Mouse (Mus musculus): ENCODE measurements at regions not wholly inside any gene's neighbourhood (a gene's known extent, or its start where the extent isn't known, plus 50 kb on each side); places are given as distances from the start of the nearest gene placed in this dataset.

- no peak overlapping the region for H3K27ac ChIP-seq
- no peaks in the 10 kb centered on the region for H3K36me3 ChIP-seq (ENCODE audit: insufficient read depth, low read length)
- H3K9me3 ChIP-seq (replicated peaks; ENCODE audit: low read length): no peaks in the 10 kb centered on the region
- no peak overlapping the region for H3K9ac ChIP-seq (ENCODE audit: low read depth, low read length)
- H3K4me1 ChIP-seq (replicated peaks; ENCODE audit: insufficient read depth, low read length): 0 out of 2 replicates have a peak, but pooled peaks cover 2% of the 10 kb centered on the region
- WGBS: 77% methylated on average over 4 of the region's 4 CpGs
- TF ChIP-seq CTCF (IDR thresholded peaks at IDR 0.05; ENCODE audit: low read depth): no peak
- ATAC-seq (replicated peaks; ENCODE audit: low FRiP score, low read depth): no peak
- H3K4me3 ChIP-seq (replicated peaks; ENCODE audit: low read depth, low read length): no peak overlapping the region
- DNase-seq (ENCODE audit: low spot score): no peak
- no peaks in the 10 kb centered on the region for H3K27me3 ChIP-seq (ENCODE audit: insufficient read depth, low read length)
- no peak overlapping the region for H3K4me2 ChIP-seq (ENCODE audit: low read length)
These were observed 168.9 kb upstream of the Nfe2l3 start for GRCm38 (mm10) chr6:51263595-51263994.

- no peaks in the 10 kb centered on the region for H3K27me3 ChIP-seq (ENCODE audit: insufficient read depth, low read length)
- ATAC-seq (replicated peaks; ENCODE audit: low FRiP score, low read depth): no peak
- DNase-seq (ENCODE audit: low spot score): no peak
- no peak overlapping the region for H3K9ac ChIP-seq (ENCODE audit: low read depth, low read length)
- no peak for TF ChIP-seq CTCF (IDR thresholded peaks at IDR 0.05; ENCODE audit: low read depth)
- H3K27ac ChIP-seq: no peak overlapping the region
- no peak overlapping the region for H3K4me3 ChIP-seq (replicated peaks; ENCODE audit: low read depth, low read length)
- H3K4me2 ChIP-seq (ENCODE audit: low read length): no peak overlapping the region
- H3K9me3 ChIP-seq (replicated peaks; ENCODE audit: low read length): no peaks in the 10 kb centered on the region
- peaks cover 13% of the 10 kb centered on the region for H3K4me1 ChIP-seq (replicated peaks; ENCODE audit: insufficient read depth, low read length)
- WGBS: 79% methylated on average over 3 of the region's 3 CpGs
- H3K36me3 ChIP-seq (ENCODE audit: insufficient read depth, low read length): no peaks in the 10 kb centered on the region
These were observed 167.1 kb upstream of the Nfe2l3 start for GRCm38 (mm10) chr6:51265329-51265728.

- Histone ChIP-seq H3K9ac (ENCODE audit: low read depth, low read length) (no peak overlapping the region), H3K4me1 (replicated peaks; ENCODE audit: insufficient read depth, low read length) (peaks cover 15% of the 10 kb centered on the region), H3K4me2 (ENCODE audit: low read length) (no peak overlapping the region), H3K36me3 (ENCODE audit: insufficient read depth, low read length) (no peaks in the 10 kb centered on the region), H3K27me3 (ENCODE audit: insufficient read depth, low read length) (no peaks in the 10 kb centered on the region), H3K4me3 (replicated peaks; ENCODE audit: low read depth, low read length) (no peak overlapping the region), H3K27ac (no peak overlapping the region), H3K9me3 (replicated peaks; ENCODE audit: low read length) (no peaks in the 10 kb centered on the region)
- no peak for TF ChIP-seq CTCF (IDR thresholded peaks at IDR 0.05; ENCODE audit: low read depth)
- ATAC-seq (replicated peaks; ENCODE audit: low FRiP score, low read depth) (no peak), DNase-seq (ENCODE audit: low spot score) (no peak)
- 91% methylated on average over 6 of the region's 6 CpGs for WGBS
These were observed 165.7 kb upstream of the Nfe2l3 start for GRCm38 (mm10) chr6:51266721-51267120.

- Histone ChIP-seq H3K27me3 (ENCODE audit: insufficient read depth, low read length) (no peaks in the 10 kb centered on the region), H3K4me1 (replicated peaks; ENCODE audit: insufficient read depth, low read length) (peaks cover 15% of the 10 kb centered on the region), H3K27ac (no peak overlapping the region), H3K9ac (ENCODE audit: low read depth, low read length) (no peak overlapping the region), H3K4me2 (ENCODE audit: low read length) (no peak overlapping the region), H3K9me3 (replicated peaks; ENCODE audit: low read length) (no peaks in the 10 kb centered on the region), H3K4me3 (replicated peaks; ENCODE audit: low read depth, low read length) (no peak overlapping the region), H3K36me3 (ENCODE audit: insufficient read depth, low read length) (no peaks in the 10 kb centered on the region)
- 88% methylated on average over 5 of the region's 5 CpGs for WGBS
- DNase-seq (ENCODE audit: low spot score): no peak
- no peak for ATAC-seq (replicated peaks; ENCODE audit: low FRiP score, low read depth)
- TF ChIP-seq CTCF (IDR thresholded peaks at IDR 0.05; ENCODE audit: low read depth): no peak
These were observed 164.6 kb upstream of the Nfe2l3 start for GRCm38 (mm10) chr6:51267888-51268287.

- 49% methylated on average over 5 of the region's 5 CpGs for WGBS
- no peak overlapping the region for H3K9ac ChIP-seq (ENCODE audit: low read depth, low read length)
- no peaks in the 10 kb centered on the region for H3K36me3 ChIP-seq (ENCODE audit: insufficient read depth, low read length)
- no peaks in the 10 kb centered on the region for H3K27me3 ChIP-seq (ENCODE audit: insufficient read depth, low read length)
- DNase-seq (ENCODE audit: low spot score): peak; percentile 17
- H3K4me1 ChIP-seq (replicated peaks; ENCODE audit: insufficient read depth, low read length): peaks cover 15% of the 10 kb centered on the region
- no peak for TF ChIP-seq CTCF (IDR thresholded peaks at IDR 0.05; ENCODE audit: low read depth)
- H3K4me3 ChIP-seq (replicated peaks; ENCODE audit: low read depth, low read length): no peak overlapping the region
- no peaks in the 10 kb centered on the region for H3K9me3 ChIP-seq (replicated peaks; ENCODE audit: low read length)
- H3K4me2 ChIP-seq (ENCODE audit: low read length): peak overlapping the region; percentile 97
- no peak overlapping the region for H3K27ac ChIP-seq
- no peak for ATAC-seq (replicated peaks; ENCODE audit: low FRiP score, low read depth)
These were observed 163.5 kb upstream of the Nfe2l3 start for GRCm38 (mm10) chr6:51268931-51269330.

GRCm38 (mm10) chr6:51269617-51270016 lies 162.9 kb upstream of the Nfe2l3 start:
- peak overlapping the region; percentile 97 for H3K4me2 ChIP-seq (ENCODE audit: low read length)
- 0 out of 2 replicates have a peak overlapping the region, but pooled peaks have one; percentile 79 for H3K9ac ChIP-seq (ENCODE audit: low read depth, low read length)
- ATAC-seq (replicated peaks; ENCODE audit: low FRiP score, low read depth) (no peak), DNase-seq (ENCODE audit: low spot score) (peak; percentile 37)
- no peaks in the 10 kb centered on the region for H3K36me3 ChIP-seq (ENCODE audit: insufficient read depth, low read length)
- H3K27ac ChIP-seq: no peak overlapping the region
- H3K4me1 ChIP-seq (replicated peaks; ENCODE audit: insufficient read depth, low read length): peaks cover 15% of the 10 kb centered on the region
- 17% methylated on average over 10 of the region's 10 CpGs for WGBS
- TF ChIP-seq CTCF (IDR thresholded peaks at IDR 0.05; ENCODE audit: low read depth): peak; percentile 10; the same call in 1 of the 2 replicates
- H3K27me3 ChIP-seq (ENCODE audit: insufficient read depth, low read length): no peaks in the 10 kb centered on the region
- H3K4me3 ChIP-seq (replicated peaks; ENCODE audit: low read depth, low read length): peak overlapping the region; percentile 75
- no peaks in the 10 kb centered on the region for H3K9me3 ChIP-seq (replicated peaks; ENCODE audit: low read length)
